Mouse (Mus musculus): ENCODE data around the gene Galnt7. TPM values are rescaled to one million over a fixed set of nuclear protein-coding genes. Genes with fewer than 3 reads are reported as not detected.
"Not testable (repeated sequence)": the region's sequence is repeated elsewhere in the genome, so short reads cannot be mapped to it uniquely, and the experiment has no call there.

Galnt7 gene
- polyA plus RNA-seq, 1 experiment from 2014 or later, result 11.7 TPM

DNA sequence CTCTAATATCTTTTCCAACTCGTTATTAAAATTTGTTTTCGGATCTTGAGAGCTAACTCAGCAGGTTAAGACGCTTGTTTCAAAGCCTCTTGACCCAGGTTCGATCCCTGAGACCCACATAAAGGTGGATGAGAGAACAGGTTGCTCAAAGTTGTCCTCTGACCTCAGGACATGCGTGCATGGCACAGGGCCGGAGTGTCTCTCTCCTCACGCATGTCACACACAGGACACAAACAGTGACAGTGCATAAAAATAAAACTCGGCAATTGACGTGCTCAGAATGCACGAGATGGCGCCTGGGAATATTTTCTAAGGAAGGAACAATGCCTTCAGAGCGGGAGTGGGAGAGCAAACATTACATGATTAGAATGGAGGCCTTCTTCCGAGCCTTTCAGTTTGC lies 122.6 kb downstream of the Galnt7 start:
- H3K4me1 ChIP-seq (replicated peaks), result 0 out of 2 replicates have a peak, but pooled peaks cover 2% of the 10 kb centered on the region
- WGBS, result 90% methylated on average over 13 of the region's 13 CpGs
- ATAC-seq (ENCODE audit: low read depth), result no peak
- no peak overlapping the region for H3K4me2 ChIP-seq
- no peak overlapping the region for H3K9ac ChIP-seq
- H3K9me3 ChIP-seq, result no peaks in the 10 kb centered on the region
- no peak overlapping the region for H3K4me3 ChIP-seq
- no peak overlapping the region for H3K27ac ChIP-seq (replicated peaks)
- H3K27me3 ChIP-seq, result no peaks in the 10 kb centered on the region
- H3K36me3 ChIP-seq, result peaks cover 11% of the 10 kb centered on the region

DNA sequence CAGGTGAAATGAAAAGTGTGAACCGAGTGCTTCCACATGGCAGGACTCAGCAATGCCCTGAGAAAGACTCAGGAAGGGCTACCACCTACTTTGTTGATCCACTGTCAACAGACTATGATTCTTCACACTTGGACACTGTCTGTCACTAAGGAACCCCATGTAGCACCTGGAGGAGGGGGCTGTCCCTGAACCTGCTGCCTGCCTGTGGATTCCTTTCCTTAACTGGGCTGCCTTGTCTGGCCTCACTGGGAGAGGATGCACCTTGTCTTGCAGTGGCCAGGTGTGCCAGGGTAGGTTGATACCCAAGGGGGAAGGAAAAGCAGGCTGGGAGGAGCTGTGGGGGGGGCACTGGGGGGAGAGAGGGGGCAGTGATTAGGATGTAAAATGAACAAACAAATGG lies 124.8 kb downstream of the Galnt7 start:
- no peak overlapping the region for H3K9ac ChIP-seq
- ATAC-seq (ENCODE audit: low read depth), result no peak
- no peak overlapping the region for H3K4me3 ChIP-seq
- WGBS, result 94% methylated on average over 1 of the region's 1 CpGs
- no peak overlapping the region for H3K27ac ChIP-seq (replicated peaks)
- 0 out of 2 replicates have a peak, but pooled peaks cover 2% of the 10 kb centered on the region for H3K4me1 ChIP-seq (replicated peaks)
- peaks cover 9% of the 10 kb centered on the region; the same call in 1 of the 2 replicates for H3K36me3 ChIP-seq
- no peak overlapping the region for H3K4me2 ChIP-seq
- H3K9me3 ChIP-seq, result no peaks in the 10 kb centered on the region
- H3K27me3 ChIP-seq, result no peaks in the 10 kb centered on the region

DNA sequence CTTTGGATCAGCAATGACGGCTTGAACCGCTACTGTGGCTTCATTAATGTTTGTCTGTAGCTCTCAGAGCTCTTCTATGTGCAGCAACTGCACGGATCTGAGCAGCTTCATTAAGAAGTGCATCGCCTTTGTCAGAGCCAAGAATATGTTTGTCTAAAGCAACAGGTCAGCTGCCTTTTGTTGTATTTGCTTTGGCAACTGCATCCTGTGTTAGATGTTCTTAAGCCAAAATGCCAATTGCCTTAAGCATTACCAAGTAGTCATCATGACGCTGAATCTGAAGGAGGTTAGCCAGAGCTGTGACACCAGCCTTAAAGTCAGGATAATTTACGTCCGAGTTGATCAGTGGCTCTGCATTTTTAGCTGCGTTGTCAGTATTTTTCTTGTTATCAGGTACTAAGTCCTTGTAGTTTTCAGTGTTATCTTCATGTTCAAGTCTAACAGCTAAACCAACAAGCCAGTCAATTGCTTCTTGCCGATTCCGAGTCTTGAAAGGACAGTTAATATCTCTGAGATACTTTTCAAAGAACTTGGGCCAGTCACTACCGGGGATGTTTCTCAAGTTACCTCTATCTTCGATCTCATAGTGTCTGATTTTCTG lies 132.5 kb downstream of the Galnt7 start:
- Histone ChIP-seq H3K27me3 (no peaks in the 10 kb centered on the region), H3K27ac (replicated peaks) (no peak overlapping the region), H3K9ac (no peak overlapping the region), H3K4me1 (replicated peaks) (no peaks in the 10 kb centered on the region), H3K36me3 (peaks cover 9% of the 10 kb centered on the region; the same call in 1 of the 2 replicates), H3K4me2 (no peak overlapping the region), H3K9me3 (no peaks in the 10 kb centered on the region), H3K4me3 (no peak overlapping the region)
- 87% methylated on average over 12 of the region's 12 CpGs for WGBS
- no peak for ATAC-seq (ENCODE audit: low read depth)

DNA sequence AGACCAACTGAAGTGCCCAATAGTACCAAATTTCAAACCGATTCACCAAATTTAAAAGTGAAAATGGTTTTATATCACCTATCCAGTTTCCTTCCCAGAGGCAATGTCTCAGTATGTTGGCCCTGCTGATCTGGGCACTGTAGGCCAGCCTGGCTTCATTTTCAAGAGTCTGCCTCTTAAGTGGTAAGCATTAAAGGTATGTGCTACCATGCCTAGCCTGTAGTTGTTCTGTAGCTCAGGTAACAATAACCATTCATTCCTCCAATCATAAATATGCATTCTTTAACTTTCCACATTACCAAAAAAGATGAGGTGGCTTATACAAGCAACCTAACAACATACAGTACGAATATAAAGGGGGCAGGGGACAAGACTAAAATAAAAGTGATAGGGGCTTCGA lies 135.1 kb downstream of the Galnt7 start:
- Histone ChIP-seq H3K27me3 (no peaks in the 10 kb centered on the region), H3K4me2 (no peak overlapping the region), H3K9ac (no peak overlapping the region), H3K4me3 (no peak overlapping the region), H3K27ac (replicated peaks) (no peak overlapping the region), H3K4me1 (replicated peaks) (peaks cover 6% of the 10 kb centered on the region), H3K9me3 (no peaks in the 10 kb centered on the region), H3K36me3 (0 out of 2 replicates have a peak, but pooled peaks cover 5% of the 10 kb centered on the region)
- WGBS, result 91% methylated on average over 3 of the region's 3 CpGs
- ATAC-seq (ENCODE audit: low read depth), result no peak

DNA sequence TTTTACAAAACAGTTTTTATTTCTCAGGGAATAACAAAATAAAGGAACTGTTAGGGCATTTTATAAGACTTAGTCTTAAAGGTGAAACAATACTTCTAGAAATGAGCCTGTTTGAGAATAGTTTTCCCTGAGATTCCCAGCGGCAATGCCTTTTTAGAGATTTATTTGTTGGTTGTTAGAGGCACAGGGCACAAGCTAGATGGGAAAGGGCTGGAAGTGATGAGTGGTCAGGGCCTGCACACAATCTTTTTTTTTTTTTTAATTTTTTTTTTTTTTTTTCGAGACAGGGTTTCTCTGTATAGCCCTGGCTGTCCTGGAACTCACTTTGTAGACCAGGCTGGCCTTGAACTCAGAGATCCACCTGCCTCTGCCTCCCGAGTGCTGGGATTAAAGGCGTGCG lies 136.1 kb downstream of the Galnt7 start:
- H3K4me1 ChIP-seq (replicated peaks); H3K9ac ChIP-seq; H3K27ac ChIP-seq (replicated peaks); H3K4me2 ChIP-seq; H3K4me3 ChIP-seq; ATAC-seq (ENCODE audit: low read depth); H3K27me3 ChIP-seq; H3K9me3 ChIP-seq; H3K36me3 ChIP-seq: not testable (repeated sequence)
- 96% methylated on average over 4 of the region's 5 CpGs for WGBS

DNA sequence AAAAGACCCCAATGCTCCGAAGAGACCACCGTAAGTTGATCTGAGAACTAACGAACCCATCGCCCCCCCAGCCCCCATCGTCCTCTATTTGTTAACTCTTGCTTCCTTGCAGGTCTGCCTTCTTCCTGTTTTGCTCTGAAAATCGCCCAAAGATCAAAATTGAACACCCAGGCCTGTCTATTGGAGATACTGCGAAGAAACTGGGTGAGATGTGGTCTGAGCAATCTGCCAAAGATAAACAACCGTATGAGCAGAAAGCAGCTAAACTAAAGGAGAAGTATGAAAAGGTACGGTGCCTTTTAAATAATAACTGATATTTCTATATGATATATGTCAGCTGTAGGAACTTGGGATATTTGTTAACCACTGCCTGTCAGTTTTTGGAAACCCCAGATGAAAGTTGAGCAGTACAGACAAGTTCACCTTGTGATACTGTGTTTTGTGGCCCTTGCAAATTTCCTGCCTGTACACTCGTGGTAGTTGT lies 139.6 kb downstream of the Galnt7 start:
- WGBS, result 28% methylated on average over 10 of the region's 10 CpGs
- Histone ChIP-seq H3K4me3 (peak overlapping the region; percentile 82), H3K4me1 (replicated peaks) (peaks cover 10% of the 10 kb centered on the region), H3K9ac (peak overlapping the region; percentile 95), H3K4me2 (peak overlapping the region; percentile 65)
- not testable (repeated sequence) for ATAC-seq (ENCODE audit: low read depth); H3K27me3 ChIP-seq; H3K27ac ChIP-seq (replicated peaks); H3K9me3 ChIP-seq; H3K36me3 ChIP-seq

DNA sequence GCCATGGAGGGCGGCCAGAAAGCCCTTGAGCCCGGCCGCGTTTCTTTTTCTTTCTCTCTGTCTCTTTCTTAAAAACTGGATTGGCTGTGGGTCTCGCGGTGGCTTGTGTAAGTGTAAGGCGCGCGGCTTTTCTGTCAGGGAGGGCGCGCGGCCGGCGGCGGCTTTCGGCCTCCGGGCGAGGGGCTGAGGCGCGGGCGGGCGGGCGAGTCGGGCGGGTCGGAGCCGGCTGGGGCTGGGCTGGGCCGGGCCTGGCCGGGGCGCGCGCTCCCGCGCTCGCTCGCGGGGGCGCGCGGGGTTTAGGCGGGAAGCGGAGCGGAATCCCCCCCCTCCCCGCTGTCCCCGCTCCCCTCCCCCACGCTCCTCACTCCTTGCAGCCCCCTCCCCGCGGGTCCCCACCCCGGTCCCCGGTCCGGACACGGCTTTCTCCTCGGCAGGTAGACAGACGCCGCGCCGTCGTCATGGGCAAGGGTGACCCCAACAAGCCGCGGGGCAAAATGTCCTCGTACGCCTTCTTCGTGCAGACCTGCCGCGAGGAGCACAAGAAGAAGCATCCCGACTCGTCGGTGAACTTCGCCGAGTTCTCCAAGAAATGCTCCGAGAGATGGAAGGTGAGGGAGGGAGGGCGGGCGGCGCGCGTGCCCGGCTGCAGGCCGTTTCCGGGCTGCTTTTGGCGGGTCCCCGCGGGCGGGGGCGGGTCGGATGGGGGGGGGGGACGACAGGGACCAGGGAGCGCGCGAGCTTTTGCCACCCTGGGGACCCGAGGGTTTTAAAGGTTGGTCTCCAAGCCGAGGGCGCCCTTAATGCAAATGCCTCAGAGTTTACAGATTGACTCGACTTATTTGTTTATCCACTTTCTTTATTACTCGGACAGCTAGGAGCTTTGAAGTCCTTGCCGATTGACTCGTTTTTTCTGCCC lies 140.4 kb downstream of the Galnt7 start:
- Histone ChIP-seq H3K4me1 (replicated peaks) (peaks cover 10% of the 10 kb centered on the region), H3K4me2 (peak overlapping the region; percentile 65), H3K9me3 (no peaks in the 10 kb centered on the region), H3K36me3 (0 out of 2 replicates have a peak, but pooled peaks cover 5% of the 10 kb centered on the region), H3K4me3 (peak overlapping the region; percentile 82), H3K27ac (replicated peaks) (peak overlapping the region; percentile 99), H3K27me3 (no peaks in the 10 kb centered on the region), H3K9ac (peak overlapping the region; percentile 95)
- ATAC-seq (ENCODE audit: low read depth), result peak; percentile 77
- 1% methylated on average over 73 of the region's 96 CpGs for WGBS

DNA sequence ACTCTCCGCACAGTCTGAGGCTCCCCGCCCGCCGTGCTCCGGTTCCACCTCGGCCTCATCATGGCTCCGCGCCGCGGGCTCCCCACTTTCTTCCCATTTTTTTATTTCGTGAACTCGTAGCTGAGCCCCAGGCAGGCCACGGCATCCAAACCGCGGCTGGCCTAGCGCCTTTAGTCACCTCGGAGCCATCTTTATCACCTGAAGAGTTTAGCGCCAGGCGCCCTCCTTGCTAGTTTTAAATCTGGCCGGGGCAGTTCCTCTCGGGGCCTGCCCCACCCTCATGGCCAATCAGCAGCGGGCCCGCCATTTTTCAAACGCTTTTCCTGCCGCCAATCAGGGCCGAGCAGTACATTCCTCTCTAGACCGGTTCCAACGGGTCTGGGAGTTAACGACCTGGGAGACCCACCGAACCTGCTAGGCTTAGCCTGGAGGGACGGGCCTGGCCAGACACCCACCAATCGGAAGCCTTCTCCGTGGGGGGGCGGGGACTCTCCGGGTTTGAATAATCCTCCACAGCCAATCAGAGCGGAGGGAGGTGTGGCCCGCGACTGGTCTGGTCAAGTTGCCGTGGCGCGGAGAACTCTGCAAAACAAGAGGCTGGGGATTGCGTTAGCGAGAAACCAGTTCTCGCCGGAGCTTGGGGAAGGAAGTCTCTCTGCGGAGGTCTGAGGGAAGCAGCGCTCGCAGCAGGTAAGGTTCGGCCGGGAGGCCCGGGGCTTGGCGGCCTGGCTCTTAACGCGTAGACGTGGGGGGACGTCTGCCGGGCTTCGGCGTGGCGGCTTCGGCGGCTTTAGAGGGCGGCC lies 141.3 kb downstream of the Galnt7 start, which contains the start of gene Hmgb2:
Gene Hmgb2 (plus strand): TSS at position 592 of the 803 bp plus-strand sequence.
- 0 out of 2 replicates have a peak, but pooled peaks cover 5% of the 10 kb centered on the region for H3K36me3 ChIP-seq
- H3K9ac ChIP-seq, result peak within 1 kb of the TSS; percentile 95
- H3K4me3 ChIP-seq, result peak within 1 kb of the TSS; percentile 82
- peaks cover 10% of the 10 kb centered on the region for H3K4me1 ChIP-seq (replicated peaks)
- ATAC-seq (ENCODE audit: low read depth), result peak; percentile 100
- WGBS, result under 1% methylated on average over 63 of the region's 63 CpGs
- H3K27ac ChIP-seq (replicated peaks), result peak within 1 kb of the TSS; percentile 99
- H3K27me3 ChIP-seq, result no peaks in the 10 kb centered on the region
- peak within 1 kb of the TSS; percentile 95 for H3K4me2 ChIP-seq
- no peaks in the 10 kb centered on the region for H3K9me3 ChIP-seq

DNA sequence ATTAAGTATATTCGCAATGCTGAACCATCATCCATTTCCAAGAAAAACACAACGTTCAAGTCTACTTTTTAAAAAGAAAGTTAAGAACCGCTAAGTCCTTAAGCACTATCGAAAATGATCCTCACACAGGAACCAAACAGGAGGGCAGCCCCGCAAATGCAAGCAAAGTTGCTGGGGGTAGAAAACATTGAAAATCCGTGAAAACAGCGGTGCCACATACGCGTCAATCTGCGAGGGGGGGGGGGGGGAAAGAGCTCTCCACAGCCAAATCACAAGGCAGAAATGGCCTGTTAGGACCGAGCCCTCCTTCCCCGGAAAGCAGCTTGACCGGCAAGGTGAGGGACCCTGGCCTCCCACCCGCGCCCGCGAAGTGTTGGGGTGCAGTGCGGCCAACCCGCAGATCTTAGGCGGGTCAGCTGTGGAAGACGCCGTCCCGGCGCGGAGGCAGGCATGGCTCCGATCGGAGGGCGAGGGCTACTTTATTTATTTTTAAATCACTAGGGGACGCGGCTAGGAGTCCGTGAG lies 142.0 kb downstream of the Galnt7 start:
- no peaks in the 10 kb centered on the region for H3K27me3 ChIP-seq
- H3K27ac ChIP-seq (replicated peaks), result peak overlapping the region; percentile 64
- no peak for ATAC-seq (ENCODE audit: low read depth)
- peak overlapping the region; percentile 71 for H3K9ac ChIP-seq
- peak overlapping the region; percentile 82 for H3K4me3 ChIP-seq
- no peaks in the 10 kb centered on the region for H3K9me3 ChIP-seq
- no peaks in the 10 kb centered on the region for H3K36me3 ChIP-seq
- H3K4me2 ChIP-seq, result peak overlapping the region; percentile 95
- WGBS, result 2% methylated on average over 31 of the region's 31 CpGs
- peaks cover 10% of the 10 kb centered on the region for H3K4me1 ChIP-seq (replicated peaks)

DNA sequence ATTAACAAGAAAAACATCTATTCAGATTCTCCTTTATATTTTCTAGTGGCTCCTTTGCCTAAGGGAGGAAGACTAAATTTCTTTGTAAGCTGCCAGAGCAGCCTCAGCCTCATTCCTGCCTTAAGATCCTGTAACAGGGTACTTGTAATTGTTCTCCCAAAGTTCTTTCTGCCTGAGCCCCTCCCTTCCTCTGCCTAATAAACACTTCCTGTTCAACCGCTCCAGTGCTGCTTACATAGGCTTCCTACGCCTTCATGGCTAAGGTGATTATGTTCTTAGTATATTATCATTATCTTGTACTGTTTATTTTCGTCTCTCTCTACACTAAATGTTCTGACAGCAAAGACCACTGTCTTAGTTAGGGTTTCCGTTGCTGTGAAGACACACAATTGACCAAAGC lies 144.2 kb downstream of the Galnt7 start:
- Histone ChIP-seq H3K4me3 (no peak overlapping the region), H3K4me1 (replicated peaks) (peaks cover 9% of the 10 kb centered on the region), H3K36me3 (no peaks in the 10 kb centered on the region), H3K27me3 (no peaks in the 10 kb centered on the region), H3K9ac (no peak overlapping the region), H3K4me2 (no peak overlapping the region), H3K9me3 (no peaks in the 10 kb centered on the region), H3K27ac (replicated peaks) (no peak overlapping the region)
- 85% methylated on average over 4 of the region's 4 CpGs for WGBS
- no peak for ATAC-seq (ENCODE audit: low read depth)

DNA sequence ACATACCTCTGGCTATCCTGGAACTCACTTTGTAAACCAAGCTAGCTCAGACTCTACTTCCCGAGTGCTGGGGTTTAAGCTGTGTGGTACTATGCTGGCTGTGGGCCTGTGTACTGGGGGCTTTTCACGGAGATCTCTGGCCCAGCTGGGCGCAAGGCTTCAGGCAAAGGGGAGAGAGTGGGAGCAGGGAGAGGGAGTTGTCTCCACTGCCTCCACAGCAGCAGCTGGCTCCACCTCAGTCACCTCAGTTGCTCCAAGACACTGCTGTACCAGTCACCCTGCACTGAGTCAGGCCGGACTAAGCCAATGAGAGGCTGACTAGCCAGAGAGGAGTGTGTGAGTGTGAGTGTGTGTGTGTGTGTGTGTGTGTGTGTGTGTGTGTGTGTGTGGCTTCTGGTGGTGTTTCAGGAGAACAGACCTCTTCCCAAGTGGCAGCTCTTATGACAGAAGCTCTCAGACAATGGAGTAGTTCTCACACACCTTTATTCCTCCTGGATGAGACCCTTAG lies 145.2 kb downstream of the Galnt7 start:
- H3K36me3 ChIP-seq, result no peaks in the 10 kb centered on the region
- no peak overlapping the region for H3K4me2 ChIP-seq
- no peak overlapping the region for H3K9ac ChIP-seq
- H3K27ac ChIP-seq (replicated peaks), result no peak overlapping the region
- H3K4me1 ChIP-seq (replicated peaks), result peaks cover 4% of the 10 kb centered on the region; the same call in 1 of the 2 replicates
- ATAC-seq (ENCODE audit: low read depth), result no peak
- H3K9me3 ChIP-seq, result no peaks in the 10 kb centered on the region
- H3K4me3 ChIP-seq, result no peak overlapping the region
- WGBS, result 88% methylated on average over 4 of the region's 4 CpGs
- H3K27me3 ChIP-seq, result no peaks in the 10 kb centered on the region
